Mouse (Mus musculus): ENCODE measurements around the gene Otol1.

- TF ChIP-seq POLR2A (IDR thresholded peaks at IDR 0.05; ENCODE audit: control insufficient read depth, low read depth, low read length) (no peak), CTCF (IDR thresholded peaks at IDR 0.05; ENCODE audit: control insufficient read depth, insufficient read depth, insufficient replicate concordance, low read depth, low read length) (no peak)
Observed at GRCm38 (mm10) chr3:70001540-70001939, 5.9 kb upstream of the Otol1 start.

Data from testis, adult 2 months (tissue).